Mouse (Mus musculus): ENCODE measurements around the gene Galnt2.
A peak's percentile ranks its signal among the peaks of the same experiment; 100 is the strongest.

Galnt2 gene

DNA sequence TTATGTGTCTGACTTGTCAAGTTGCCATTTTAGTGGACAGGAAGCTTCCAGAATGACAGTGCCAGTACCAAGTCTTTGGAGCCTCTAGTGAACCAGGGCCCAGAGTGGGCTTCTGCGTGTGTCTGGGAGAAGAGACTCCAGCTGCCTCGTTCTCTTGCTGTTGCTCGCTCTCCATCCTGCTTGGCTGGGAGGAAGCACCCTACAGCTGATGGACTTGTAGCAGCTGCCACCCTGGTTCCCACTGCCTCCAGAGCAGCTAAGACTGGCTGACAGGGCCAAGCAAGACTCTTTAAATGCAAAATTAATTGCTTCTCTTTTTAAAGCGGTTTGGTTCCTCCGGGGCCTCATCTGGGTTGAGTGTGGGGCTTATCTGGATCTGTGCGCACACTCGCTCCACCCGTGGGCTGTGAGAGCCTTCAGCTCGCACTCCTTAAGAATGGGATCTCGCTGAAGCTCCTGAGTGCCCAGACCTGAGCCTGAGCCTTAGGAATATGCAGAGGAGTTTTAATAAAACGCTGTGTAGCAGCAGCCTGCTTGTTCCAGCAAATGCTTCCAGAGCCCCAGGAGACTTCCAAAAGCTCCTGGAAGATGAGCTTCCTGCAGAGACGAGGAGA is 90.1 kb downstream of the Galnt2 start:
- DNase-seq (ENCODE audit: low spot score in 2 of 2): peak in 1 of 2 experiments; percentile 42

DNA sequence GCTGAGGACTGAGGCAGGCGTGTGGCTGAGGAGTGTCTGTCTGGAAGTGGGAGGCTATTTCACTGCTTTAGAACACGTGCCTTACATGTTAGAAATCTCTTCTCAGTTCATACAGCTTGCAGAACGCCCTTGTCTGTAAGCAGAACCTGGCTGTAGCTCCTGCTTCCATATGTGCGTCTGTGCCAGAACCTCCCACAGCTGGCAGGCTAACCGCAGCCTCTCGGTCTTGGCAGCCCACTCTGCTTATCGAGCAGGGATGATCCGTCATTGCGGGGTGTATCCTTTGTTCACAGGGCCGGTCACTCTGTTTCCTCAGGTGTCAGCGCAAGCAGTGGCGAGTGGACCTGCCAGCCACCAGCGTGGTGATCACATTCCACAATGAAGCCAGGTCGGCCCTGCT is 92.2 kb downstream of the Galnt2 start:
- peak; percentile 50 to 51 for DNase-seq (ENCODE audit: low spot score in 2 of 2)

- DNase-seq (ENCODE audit: low spot score in 2 of 2): no peak
These were observed 97.1 kb downstream of the Galnt2 start for GRCm38 (mm10) chr8:124328259-124328658.

DNA sequence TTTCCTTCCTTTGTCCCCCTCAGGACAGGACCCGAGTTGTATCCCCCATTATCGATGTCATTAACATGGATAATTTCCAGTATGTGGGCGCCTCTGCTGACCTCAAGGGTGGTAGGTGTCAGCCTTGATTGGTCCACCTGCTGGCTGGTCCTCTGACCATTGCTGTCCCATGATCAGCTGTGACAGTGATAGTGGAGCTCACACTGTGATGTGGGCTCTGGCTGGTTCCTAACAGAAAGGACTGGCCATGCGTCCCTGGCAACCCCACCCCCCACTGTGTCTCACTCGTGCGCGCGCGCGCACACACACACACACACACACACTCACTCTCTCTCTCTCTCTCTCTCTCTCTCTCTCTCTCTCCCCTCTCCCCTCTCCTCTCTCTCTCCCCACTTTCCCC is 98.5 kb downstream of the Galnt2 start:
- DNase-seq (ENCODE audit: low spot score in 2 of 2): no peak

DNA sequence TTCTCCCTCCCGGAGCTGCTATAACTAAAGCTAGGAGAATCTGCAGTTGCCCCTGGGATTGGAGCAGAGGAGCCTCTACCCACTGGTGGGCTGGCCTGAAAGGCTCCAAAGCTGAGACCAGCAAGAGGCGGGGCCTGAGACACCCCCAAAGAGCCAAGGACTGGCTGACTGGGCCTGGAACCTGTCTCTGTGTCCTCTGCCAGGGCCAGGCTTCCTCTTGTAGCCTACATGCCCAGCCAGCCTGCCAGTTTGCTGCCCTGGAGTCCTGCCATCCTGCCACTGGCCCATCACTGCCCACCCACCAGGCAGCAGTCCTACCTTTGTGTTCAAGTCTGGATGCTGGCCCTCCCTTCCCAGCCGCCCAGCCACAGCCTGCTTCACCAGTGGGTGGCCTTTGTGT is 99.2 kb downstream of the Galnt2 start:
- DNase-seq (ENCODE audit: low spot score in 2 of 2): no peak

GRCm38 (mm10) chr8:124331094-124331493 is 99.9 kb downstream of the Galnt2 start:
- DNase-seq (ENCODE audit: low spot score in 2 of 2): no peak

GRCm38 (mm10) chr8:124331706-124332105 is 100.5 kb downstream of the Galnt2 start:
- DNase-seq (ENCODE audit: low spot score in 2 of 2): no peak

DNA sequence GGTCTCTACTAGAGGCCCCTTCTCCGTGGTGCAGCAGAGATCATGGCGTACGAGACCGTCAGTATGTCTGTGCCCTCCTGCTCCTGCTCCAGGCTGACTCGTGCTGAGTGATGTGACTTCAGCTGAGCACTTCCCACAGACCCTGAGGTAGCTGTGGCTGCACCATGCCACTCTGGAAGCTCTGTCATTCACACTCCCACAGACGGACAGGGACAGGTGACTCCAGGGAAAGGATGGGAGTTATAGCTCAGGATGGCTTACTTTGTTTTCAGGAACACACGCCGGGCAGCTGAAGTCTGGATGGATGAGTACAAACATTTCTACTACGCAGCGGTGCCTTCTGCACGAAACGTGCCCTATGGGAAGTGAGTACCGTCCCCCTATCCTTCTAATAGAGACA is 105.1 kb downstream of the Galnt2 start:
- no peak for DNase-seq (ENCODE audit: low spot score in 2 of 2)

DNA sequence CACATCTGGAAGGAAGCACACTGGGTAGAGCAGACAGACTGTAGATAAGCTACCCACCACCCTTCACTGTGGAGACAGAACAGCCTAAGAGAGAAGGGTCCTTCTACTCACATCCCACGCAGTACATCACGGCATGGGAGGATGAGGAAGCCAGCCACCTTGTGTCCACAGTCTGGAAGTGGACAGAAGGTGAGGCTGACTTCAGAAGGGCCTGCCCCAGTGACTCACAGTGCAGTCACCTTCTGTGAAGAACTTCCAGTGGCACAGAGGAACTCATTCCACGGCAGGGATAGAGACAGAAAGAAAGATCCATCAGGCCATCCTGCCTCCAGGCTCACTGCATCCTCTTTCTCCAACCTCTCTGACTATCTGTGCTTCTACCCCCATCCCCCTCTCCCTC is 108.6 kb downstream of the Galnt2 start:
- no peak for DNase-seq (ENCODE audit: low spot score in 2 of 2)

DNA sequence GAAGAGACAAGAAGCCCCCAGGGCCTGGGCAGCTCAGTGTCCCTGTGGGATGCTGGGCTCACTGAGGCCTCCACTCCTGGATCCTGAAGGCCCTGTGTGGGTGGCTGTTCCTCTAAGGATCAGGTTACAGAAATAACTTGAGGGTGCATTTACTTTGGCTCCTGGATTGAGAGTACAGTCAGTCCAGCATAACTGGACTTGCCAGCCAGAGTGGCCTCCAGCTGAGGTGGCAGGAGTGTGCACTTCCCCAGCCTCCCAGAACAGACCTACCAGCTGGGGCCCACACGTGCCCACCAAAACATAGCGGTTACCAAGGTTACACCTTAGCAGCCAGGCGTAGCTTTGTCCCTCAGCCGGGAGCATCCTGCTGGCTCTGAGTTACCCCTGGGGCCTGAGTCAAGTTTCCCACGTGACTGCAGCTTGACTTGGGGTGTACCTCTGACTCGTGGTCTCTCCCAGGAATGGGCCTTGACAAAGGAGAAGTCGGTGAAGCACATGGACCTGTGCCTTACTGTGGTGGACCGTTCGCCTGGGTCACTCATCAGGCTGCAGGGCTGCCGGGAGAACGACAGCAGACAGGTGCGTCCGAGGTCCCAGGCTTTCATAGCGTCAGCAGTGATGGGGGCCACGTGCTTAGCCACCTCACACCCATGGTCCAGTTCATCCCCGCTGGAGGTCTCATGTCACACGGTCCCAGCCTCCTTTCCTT is 109.3 kb downstream of the Galnt2 start:
- DNase-seq (ENCODE audit: low spot score in 2 of 2): no peak

DNA sequence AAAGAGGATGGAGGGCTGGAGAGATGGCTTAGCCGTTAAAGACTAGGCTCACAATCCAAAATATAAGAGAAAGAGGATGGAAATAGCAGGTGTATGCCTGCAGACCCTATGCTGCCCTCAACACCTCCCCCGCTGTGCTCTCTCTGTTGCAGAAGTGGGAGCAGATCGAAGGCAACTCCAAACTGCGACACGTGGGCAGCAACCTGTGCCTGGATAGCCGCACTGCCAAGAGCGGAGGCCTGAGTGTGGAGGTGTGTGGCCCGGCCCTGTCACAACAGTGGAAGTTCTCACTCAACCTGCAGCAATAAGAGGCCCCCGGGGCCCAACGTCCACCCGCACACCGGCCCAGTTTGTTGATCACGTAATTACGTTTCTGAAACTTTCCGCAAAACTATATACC is 112.0 kb downstream of the Galnt2 start:
- DNase-seq (ENCODE audit: low spot score in 2 of 2): peak; percentile 41 to 47

DNA sequence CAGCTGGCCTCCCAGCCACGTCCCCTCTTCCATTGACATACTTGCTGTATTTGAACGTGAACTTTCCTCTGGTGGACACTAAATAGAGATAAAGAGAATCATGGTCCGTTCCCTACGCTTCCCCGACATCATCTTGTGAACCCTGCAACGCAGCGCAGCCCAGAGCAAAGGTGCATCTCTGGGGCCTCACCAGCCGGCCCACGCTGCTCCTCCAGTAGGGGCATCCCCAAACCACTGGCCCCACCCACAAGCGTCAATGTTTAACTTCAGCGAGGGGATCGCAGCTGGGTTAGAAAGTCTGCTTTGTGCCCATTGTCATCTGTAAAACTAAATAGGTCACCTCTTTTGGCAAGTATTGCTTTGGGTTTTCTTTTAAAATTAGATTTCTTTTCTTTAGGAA is 112.8 kb downstream of the Galnt2 start:
- no peak for DNase-seq (ENCODE audit: low spot score in 2 of 2)

GRCm38 (mm10) chr8:124345098-124345497 is 113.9 kb downstream of the Galnt2 start:
- DNase-seq (ENCODE audit: low spot score in 2 of 2): no peak

- peak; percentile 61 to 67 for DNase-seq (ENCODE audit: low spot score in 2 of 2)
These were observed 115.8 kb downstream of the Galnt2 start for GRCm38 (mm10) chr8:124346852-124347523.

- DNase-seq (ENCODE audit: low spot score in 2 of 2): no peak
These were observed 116.9 kb downstream of the Galnt2 start for GRCm38 (mm10) chr8:124348087-124348486.

GRCm38 (mm10) chr8:124349663-124350062 is 118.5 kb downstream of the Galnt2 start:
- peak; percentile 92 to 95 for DNase-seq (ENCODE audit: low spot score in 2 of 2)

- DNase-seq (ENCODE audit: low spot score in 2 of 2): no peak
These were observed 120.4 kb downstream of the Galnt2 start for GRCm38 (mm10) chr8:124351636-124352035.

DNA sequence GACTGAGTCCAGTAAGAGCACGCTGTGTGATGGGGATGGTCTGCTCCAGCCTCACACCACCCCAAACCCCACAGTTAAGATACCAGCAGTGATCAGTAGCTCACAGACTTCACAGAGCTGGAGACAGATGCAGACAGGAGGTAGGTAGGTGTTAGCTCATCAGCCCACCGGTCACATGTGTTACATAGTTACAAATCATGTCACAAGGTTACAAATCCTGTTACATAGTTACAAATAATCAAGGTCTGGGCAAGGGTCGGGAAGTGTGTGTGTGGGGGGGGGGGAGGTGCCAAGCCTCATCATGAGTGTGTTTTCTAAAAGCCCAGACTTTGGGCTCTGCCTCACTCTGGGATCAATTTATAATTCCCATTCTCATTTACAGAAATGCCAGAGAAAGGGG is 129.7 kb downstream of the Galnt2 start:
- DNase-seq (ENCODE audit: low spot score in 2 of 2): no peak

DNA sequence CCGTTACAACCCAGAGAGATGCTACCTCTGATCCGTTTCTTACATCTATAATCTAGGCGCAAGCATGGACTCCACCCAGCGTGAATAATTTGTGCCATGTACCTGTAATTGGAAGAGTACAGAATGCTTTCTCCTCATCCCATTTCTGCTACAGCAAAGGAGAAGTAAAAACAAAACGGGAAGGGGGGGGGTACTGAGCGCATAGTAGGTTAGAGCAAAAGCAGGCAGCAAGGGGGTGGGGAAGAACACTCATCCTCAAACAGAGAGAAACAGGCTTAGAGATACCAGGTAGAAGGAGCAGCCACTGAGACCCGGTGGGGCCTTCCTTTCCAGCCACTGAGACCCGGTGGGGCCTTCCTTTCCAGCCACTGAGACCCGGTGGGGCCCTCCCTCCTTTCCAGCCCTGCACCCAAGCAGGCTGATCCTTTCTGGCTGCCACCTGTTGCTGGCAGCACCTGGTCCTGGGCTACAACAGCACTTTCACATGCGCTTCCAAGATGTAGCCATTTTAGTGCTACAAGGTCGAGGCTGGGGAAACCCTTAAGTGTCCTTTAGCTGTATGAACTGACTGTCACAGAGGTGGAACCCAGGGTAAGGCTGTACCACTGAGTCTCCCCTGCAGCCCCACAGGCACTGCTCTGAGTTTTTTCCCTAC is 130.7 kb downstream of the Galnt2 start:
- DNase-seq (ENCODE audit: low spot score in 2 of 2): no peak

DNA sequence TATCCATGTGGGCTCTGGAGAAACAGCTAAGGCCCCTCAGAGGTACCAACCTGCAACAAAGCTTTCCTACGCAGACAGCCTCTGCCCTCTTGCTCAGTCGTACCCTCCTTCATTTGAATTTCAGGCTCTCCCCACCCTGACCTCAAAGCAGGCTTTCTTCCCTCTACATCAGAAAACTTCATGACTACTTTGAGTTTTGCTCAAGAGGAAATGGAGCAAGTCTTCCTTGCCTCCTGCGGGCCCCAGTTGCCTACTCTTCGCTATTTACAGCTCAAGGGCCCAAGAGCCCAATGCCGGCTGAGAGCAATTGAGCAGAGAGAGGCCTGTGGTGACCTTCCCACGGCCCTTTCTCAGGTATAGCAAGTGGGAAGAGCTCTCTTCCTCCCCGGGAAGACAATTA is 131.4 kb downstream of the Galnt2 start:
- DNase-seq (ENCODE audit: low spot score in 2 of 2): no peak

DNA sequence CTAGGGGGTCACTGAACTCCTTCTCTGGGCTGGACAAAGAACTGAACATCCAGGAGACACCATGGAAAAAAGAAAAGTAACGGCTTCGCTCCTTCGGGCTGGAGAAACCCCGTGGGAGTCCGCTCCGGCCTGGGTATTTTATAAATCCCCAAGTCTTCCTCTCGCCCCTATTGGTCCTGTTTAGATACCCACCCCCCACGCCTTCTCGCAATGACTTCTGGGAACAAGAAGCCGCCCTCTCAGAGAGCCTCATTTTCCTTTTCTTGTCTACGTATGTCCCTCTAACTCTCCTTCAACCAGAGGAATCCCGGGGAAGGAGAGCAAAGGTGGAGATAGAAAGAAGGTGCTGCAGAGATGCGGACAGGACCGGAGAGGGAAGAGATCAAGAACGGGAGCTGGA is 132.1 kb downstream of the Galnt2 start:
- DNase-seq (ENCODE audit: low spot score in 2 of 2): no peak

- DNase-seq (ENCODE audit: low spot score in 2 of 2): peak; percentile 83 to 84
These were observed 137.0 kb downstream of the Galnt2 start for GRCm38 (mm10) chr8:124368213-124368612.
